Mouse (Mus musculus): ENCODE measurements at regions not wholly inside any gene's neighbourhood (a gene's known extent, or its start where the extent isn't known, plus 50 kb on each side); places are given as distances from the start of the nearest gene placed in this dataset.

- peak in 1 of 2 experiments; percentile 2 for DNase-seq (ENCODE audit: low spot score in 2 of 2)
These were observed 61.7 kb downstream of the Gm7951 start for GRCm38 (mm10) chr14:42055451-42055850.

All from layer of hippocampus, adult 8-10 months (tissue).